Mouse (Mus musculus) cerebellum, adult 2 months (tissue): ENCODE measurements around the gene Otof. TPM values are rescaled to one million over a fixed set of nuclear protein-coding genes. Genes with fewer than 3 reads are reported as not detected.

Experiments used
- DNase-seq, 2 experiments: peaks; one replicate each; pipeline ENCODE4 v3.0.0; 2021
- H3K27ac ChIP-seq: fragments of 200-500 bp; 2 replicates; pipeline ENCODE4 v1.5.1; 2012; ENCODE audit warnings: low read length, control low read depth, inconsistent platforms; ENCODE audit not compliant: insufficient read depth
- H3K27me3 ChIP-seq: fragments of 200-500 bp; 2 replicates; pipeline ENCODE4 v1.6.1; 2012; ENCODE audit warnings: inconsistent platforms, mild to moderate bottlenecking, low read length, moderate library complexity; ENCODE audit not compliant: control insufficient read depth, insufficient read depth
- H3K4me1 ChIP-seq: fragments of 200-500 bp; 2 replicates; pipeline ENCODE4 v1.6.1; 2011; ENCODE audit warnings: low read length; ENCODE audit not compliant: control insufficient read depth, insufficient read depth
- H3K4me3 ChIP-seq: fragments of 200-500 bp; replicated peaks from 2 replicates; pipeline ENCODE3; 2011; ENCODE audit warnings: mild to moderate bottlenecking, low read depth, low read length, control low read depth; ENCODE audit not compliant: insufficient read depth
- CTCF ChIP-seq: fragments of 200-500 bp; IDR thresholded peaks from 2 replicates; pipeline ENCODE4 v1.5.1; 2011; ENCODE audit warnings: low read depth, mild to moderate bottlenecking, control low read depth, low read length, moderate library complexity, borderline replicate concordance; ENCODE audit not compliant: insufficient read depth
- POLR2A ChIP-seq: fragments of 200-500 bp; IDR thresholded peaks from 2 replicates; pipeline ENCODE4 v1.6.1; 2011; ENCODE audit warnings: low read length, control low read depth, borderline replicate concordance; ENCODE audit not compliant: insufficient read depth
- WGBS: fragments of 180-500 bp; shearing (Covaris S2); methylation state at CpG from one replicate; pipeline ENCODE4 v1.1.7; 2018; 5-methylcytosine and 5-hydroxymethylcytosine counted together
- polyA plus RNA-seq: library from polyadenylated mRNA; depleted of rRNA; stranded (reverse); fragments of >200 nt; gene quantifications from 2 replicates; pipeline ENCODE4 v1.2.3, GENCODE M21; 2012; rRNA removed

The Otof gene
- polyA plus RNA-seq, 1 experiment, result 3.1 TPM

GRCm38 (mm10) chr5:30340815-30341214 lies 120.9 kb downstream of the Otof start:
- WGBS, result 10% methylated on average over 5 of the region's 5 CpGs
- H3K4me3 ChIP-seq, result no peak overlapping the region
- no peaks in the 10 kb centered on the region for H3K27me3 ChIP-seq
- H3K4me1 ChIP-seq, result peaks cover 19% of the 10 kb centered on the region
- no peak for TF ChIP-seq POLR2A
- no peak for TF ChIP-seq CTCF
- H3K27ac ChIP-seq, result peak overlapping the region; percentile 49
- DNase-seq, result peak; percentile 80 to 91

Other genes with a start within 250 kb of the Otof start
- 33.9 and 38.0 TPM in 2 replicates for gene Selenoi, start 229.4 kb downstream of the Otof start, polyA plus RNA-seq
- 2.4 and 2.5 TPM in 2 replicates for gene Drc1, start 180.5 kb downstream of the Otof start, polyA plus RNA-seq
- 0.52 and 1.7 TPM in 2 replicates for gene 1700001C02Rik, start 4.1 kb upstream of the Otof start, polyA plus RNA-seq
- not detected in 2 replicates for gene Cib4, start 83.9 kb upstream of the Otof start, polyA plus RNA-seq
- gene Kcnk3, start 126.2 kb upstream of the Otof start, polyA plus RNA-seq, result 81.9 and 93.9 TPM in 2 replicates
- gene Slc35f6, start 186.0 kb upstream of the Otof start, polyA plus RNA-seq, result 57.1 and 60.9 TPM in 2 replicates
- gene Cenpa, start 204.8 kb upstream of the Otof start, polyA plus RNA-seq, result 2.3 TPM in 2 replicates
- gene Dpysl5, start 249.6 kb upstream of the Otof start, polyA plus RNA-seq, result 24.2 and 26.5 TPM in 2 replicates